Mouse (Mus musculus) 416B (cell line): Measurements from ENCODE around the gene Mnt.
A peak's percentile ranks its signal among the peaks of the same experiment; 100 is the strongest.

ENCODE experiments used
- DNase-seq: peaks from one replicate; pipeline ENCODE4 v3.0.0; 2011; ENCODE audit warnings: low read depth

Mnt gene

GRCm38 (mm10) chr11:74845784-74846183 is 15.1 kb downstream of the Mnt start:
- DNase-seq, result peak; percentile 60

GRCm38 (mm10) chr11:74847919-74848521 is 17.3 kb downstream of the Mnt start:
- peak; percentile 86 for DNase-seq

GRCm38 (mm10) chr11:74850998-74851661 is 20.4 kb downstream of the Mnt start:
- DNase-seq, result no peak

GRCm38 (mm10) chr11:74857756-74858155 is 27.0 kb downstream of the Mnt start:
- DNase-seq, result no peak

- no peak for DNase-seq
Measured at GRCm38 (mm10) chr11:74862129-74862528, 31.4 kb downstream of the Mnt start.

- no peak for DNase-seq
Measured at GRCm38 (mm10) chr11:74863471-74863870, 32.8 kb downstream of the Mnt start.

- no peak for DNase-seq
Measured at GRCm38 (mm10) chr11:74864421-74864820, 33.7 kb downstream of the Mnt start.

GRCm38 (mm10) chr11:74865252-74865651 is 34.5 kb downstream of the Mnt start:
- no peak for DNase-seq

GRCm38 (mm10) chr11:74866640-74867039 is 35.9 kb downstream of the Mnt start:
- DNase-seq, result no peak

- DNase-seq, result no peak
Measured at GRCm38 (mm10) chr11:74867181-74867580, 36.5 kb downstream of the Mnt start.

- peak; percentile 33 for DNase-seq
Measured at GRCm38 (mm10) chr11:74868046-74868760, 37.5 kb downstream of the Mnt start.

- no peak for DNase-seq
Measured at GRCm38 (mm10) chr11:74869603-74870002, 38.9 kb downstream of the Mnt start.

GRCm38 (mm10) chr11:74870544-74870943 is 39.8 kb downstream of the Mnt start:
- no peak for DNase-seq

GRCm38 (mm10) chr11:74870991-74871622 is 40.4 kb downstream of the Mnt start:
- DNase-seq, result peak; percentile 74

GRCm38 (mm10) chr11:74874630-74875029 is 43.9 kb downstream of the Mnt start:
- DNase-seq, result no peak

- DNase-seq, result peak; percentile 22
Measured at GRCm38 (mm10) chr11:74876801-74877200, 46.1 kb downstream of the Mnt start.

GRCm38 (mm10) chr11:74880999-74881398 is 50.3 kb downstream of the Mnt start:
- peak; percentile 74 for DNase-seq

- DNase-seq, result no peak
Measured at GRCm38 (mm10) chr11:74881979-74882378, 51.3 kb downstream of the Mnt start.

- no peak for DNase-seq
Measured at GRCm38 (mm10) chr11:74883098-74883497, 52.4 kb downstream of the Mnt start.

GRCm38 (mm10) chr11:74894619-74895018 is 63.9 kb downstream of the Mnt start:
- DNase-seq, result no peak
